Mouse (Mus musculus): ENCODE results near the gene Lrrc27. TPM values are rescaled to one million over a fixed set of nuclear protein-coding genes. Genes with fewer than 3 reads are reported as not detected.
A peak's percentile ranks its signal among the peaks of the same experiment; 100 is the strongest.

The Lrrc27 gene
- total RNA-seq (2015; ENCODE audit: low replicate concordance): 2.9 TPM in 1 of 2 replicates, not detected in the other
- total RNA-seq (2017; ENCODE audit: low replicate concordance): 0.94 TPM in 1 of 2 replicates, not detected in the other

- peak; percentile 92 for ATAC-seq (replicated peaks; ENCODE audit: low FRiP score, poor library complexity, severe bottlenecking)
These were observed at the start of gene Lrrc27, which contains the start of gene Stk32c for GRCm38 (mm10) chr7:139212754-139213745. Lrrc27 (plus strand) TSS chr7:139212988. Stk32c (minus strand) TSS chr7:139213307.

- ATAC-seq (replicated peaks; ENCODE audit: low FRiP score, poor library complexity, severe bottlenecking): no peak
These were observed 48.4 kb upstream of the Lrrc27 start for GRCm38 (mm10) chr7:139164410-139164809.

GRCm38 (mm10) chr7:139169143-139169542 is 43.6 kb upstream of the Lrrc27 start:
- no peak for ATAC-seq (replicated peaks; ENCODE audit: low FRiP score, poor library complexity, severe bottlenecking)

- ATAC-seq (replicated peaks; ENCODE audit: low FRiP score, poor library complexity, severe bottlenecking): no peak
These were observed 33.5 kb upstream of the Lrrc27 start for GRCm38 (mm10) chr7:139179299-139179698.

GRCm38 (mm10) chr7:139180058-139180457 is 32.7 kb upstream of the Lrrc27 start:
- no peak for ATAC-seq (replicated peaks; ENCODE audit: low FRiP score, poor library complexity, severe bottlenecking)

GRCm38 (mm10) chr7:139184396-139184795 is 28.4 kb upstream of the Lrrc27 start:
- no peak for ATAC-seq (replicated peaks; ENCODE audit: low FRiP score, poor library complexity, severe bottlenecking)

GRCm38 (mm10) chr7:139184846-139185245 is 27.9 kb upstream of the Lrrc27 start:
- no peak for ATAC-seq (replicated peaks; ENCODE audit: low FRiP score, poor library complexity, severe bottlenecking)

GRCm38 (mm10) chr7:139185971-139186370 is 26.8 kb upstream of the Lrrc27 start:
- no peak for ATAC-seq (replicated peaks; ENCODE audit: low FRiP score, poor library complexity, severe bottlenecking)

- no peak for ATAC-seq (replicated peaks; ENCODE audit: low FRiP score, poor library complexity, severe bottlenecking)
These were observed 26.4 kb upstream of the Lrrc27 start for GRCm38 (mm10) chr7:139186436-139186835.

GRCm38 (mm10) chr7:139187277-139187676 is 25.5 kb upstream of the Lrrc27 start:
- ATAC-seq (replicated peaks; ENCODE audit: low FRiP score, poor library complexity, severe bottlenecking): no peak

GRCm38 (mm10) chr7:139187771-139188633 is 24.8 kb upstream of the Lrrc27 start:
- ATAC-seq (replicated peaks; ENCODE audit: low FRiP score, poor library complexity, severe bottlenecking): no peak

- no peak for ATAC-seq (replicated peaks; ENCODE audit: low FRiP score, poor library complexity, severe bottlenecking)
These were observed 24.1 kb upstream of the Lrrc27 start for GRCm38 (mm10) chr7:139188634-139189207.

GRCm38 (mm10) chr7:139190616-139191015 is 22.2 kb upstream of the Lrrc27 start:
- no peak for ATAC-seq (replicated peaks; ENCODE audit: low FRiP score, poor library complexity, severe bottlenecking)

GRCm38 (mm10) chr7:139191619-139192018 is 21.2 kb upstream of the Lrrc27 start:
- no peak for ATAC-seq (replicated peaks; ENCODE audit: low FRiP score, poor library complexity, severe bottlenecking)

- ATAC-seq (replicated peaks; ENCODE audit: low FRiP score, poor library complexity, severe bottlenecking): no peak
These were observed 15.8 kb upstream of the Lrrc27 start for GRCm38 (mm10) chr7:139197022-139197421.

- ATAC-seq (replicated peaks; ENCODE audit: low FRiP score, poor library complexity, severe bottlenecking): no peak
These were observed 12.7 kb upstream of the Lrrc27 start for GRCm38 (mm10) chr7:139200108-139200507.

- ATAC-seq (replicated peaks; ENCODE audit: low FRiP score, poor library complexity, severe bottlenecking): no peak
These were observed 11.6 kb upstream of the Lrrc27 start for GRCm38 (mm10) chr7:139201209-139201608.

- peak; percentile 66; the same call in 1 of the 2 replicates for ATAC-seq (replicated peaks; ENCODE audit: low FRiP score, poor library complexity, severe bottlenecking)
These were observed 4.6 kb upstream of the Lrrc27 start for GRCm38 (mm10) chr7:139208023-139208772.

GRCm38 (mm10) chr7:139208773-139209095 is 4.1 kb upstream of the Lrrc27 start:
- no peak for ATAC-seq (replicated peaks; ENCODE audit: low FRiP score, poor library complexity, severe bottlenecking)
